In genomic region chr2:119971837-119972536, GRCm38 (mm10) we compare ENCODE assay signal across 8 mouse cellular contexts. TPM values are rescaled to one million over a fixed set of nuclear protein-coding genes. Genes with fewer than 3 reads are reported as not detected.
DNase-seq lines count a peak whose midpoint lies in the region; ATAC-seq lines count a peak whose summit lies in the region.

No protein-coding gene starts in this region.

- H3K9ac ChIP-seq in hindbrain, embryonic 12.5 days: peak overlapping the region; percentile 79

- H3K4me2 ChIP-seq in hindbrain, embryonic 12.5 days (replicated peaks): peak overlapping the region; percentile 62

- peak; percentile 98 for DNase-seq in NIH3T3 (ENCODE audit: low read depth)
- DNase-seq in cerebellum, postnatal 10 days: peak; percentile 98
- DNase-seq in frontal cortex, postnatal 10 days (ENCODE audit: low spot score in 2 of 2): peak; percentile 94 to 96
- DNase-seq in layer of hippocampus, postnatal 14 days (ENCODE audit: low spot score in 2 of 2): peak; percentile 91 to 96
- DNase-seq in lung, postnatal 14 days: peak; percentile 95
- peak; percentile 81 for DNase-seq in retina, adult 2 months (ENCODE audit: low read depth, low spot score)
- DNase-seq in thymus, postnatal 36 days: peak; percentile 94 to 96

- no peaks in the 10 kb centered on the region for H3K9me3 ChIP-seq in hindbrain, embryonic 12.5 days (replicated peaks)

- peak; percentile 98 for ATAC-seq in hindbrain, embryonic 12.5 days (ENCODE audit: low FRiP score)

- H3K27me3 ChIP-seq in hindbrain, embryonic 12.5 days: no peaks in the 10 kb centered on the region

- peak overlapping the region; percentile 55 for H3K4me3 ChIP-seq in hindbrain, embryonic 12.5 days

- no peaks in the 10 kb centered on the region for H3K36me3 ChIP-seq in hindbrain, embryonic 12.5 days

- H3K4me1 ChIP-seq in hindbrain, embryonic 12.5 days: peaks cover 13% of the 10 kb centered on the region

- WGBS in hindbrain, embryonic 12.5 days: 3% methylated on average over 32 of the region's 32 CpGs

- H3K27ac ChIP-seq in hindbrain, embryonic 12.5 days: peak overlapping the region; percentile 60; the same call in 1 of the 2 replicates

RNA-seq across cellular contexts. Expression of gene Mapkbp1, which starts 0.5 kb away (rescaled TPM):
- 5.6 and 6.0 TPM in 2 replicates for polyA plus RNA-seq in hindbrain, embryonic 12.5 days (2016; fragmentation: Nextera tagmentation; extraction: Ambion mirVana)
- 10 to 100 TPM; 55.3 to 57.7 TPM for total RNA-seq in layer of hippocampus, postnatal 14 days (2021)

RNA-seq across cellular contexts. Expression of gene Jmjd7, which starts 55.3 kb away (rescaled TPM):
- 22.2 and 22.4 TPM in 2 replicates for polyA plus RNA-seq in hindbrain, embryonic 12.5 days (2016; fragmentation: Nextera tagmentation; extraction: Ambion mirVana)
- total RNA-seq in layer of hippocampus, postnatal 14 days (2021): 1 to 10 TPM; 5.3 to 6.3 TPM

RNA-seq across cellular contexts. Expression of gene Gm28042, which starts 55.3 kb away (rescaled TPM):
- 5.5 and 6.1 TPM in 2 replicates for polyA plus RNA-seq in hindbrain, embryonic 12.5 days (2016; fragmentation: Nextera tagmentation; extraction: Ambion mirVana)
- total RNA-seq in layer of hippocampus, postnatal 14 days (2021): 1 to 10 TPM; 1.1 to 1.8 TPM

Comparison
In these comparisons a context has a peak if more than half of its experiments do, and no peak if none do; other contexts are left out.
1. Peak in every context shown above with its lines: DNase-seq, ATAC-seq, H3K4me3 ChIP-seq and H3K27ac ChIP-seq.